Mouse (Mus musculus): ENCODE measurements around the gene Barhl1.

GRCm38 (mm10) chr2:28912039-28912700 is 4.3 kb downstream of the Barhl1 start:
- TF ChIP-seq HCFC1 (IDR thresholded peaks at IDR 0.05; ENCODE audit: borderline replicate concordance, insufficient read depth, low read length) (no peak), CHD2 (IDR thresholded peaks at IDR 0.05; ENCODE audit: low read depth, low read length) (no peak), ZNF384 (IDR thresholded peaks at IDR 0.05; ENCODE audit: low read depth, low read length) (no peak), ZC3H11A (IDR thresholded peaks at IDR 0.05; ENCODE audit: borderline replicate concordance, low read depth, low read length) (no peak)

All from ES-E14 (cell line).